Mouse (Mus musculus) layer of hippocampus, adult 18-20 months (tissue): ENCODE results near the gene Safb. TPM values are rescaled to one million over a fixed set of nuclear protein-coding genes. Genes with fewer than 3 reads are reported as not detected.

ENCODE experiments used
- DNase-seq, 2 experiments: peaks; one replicate each; pipeline ENCODE4 v3.0.0; 2022; ENCODE audit warnings: low spot score in 2 of 2
- total RNA-seq, 2 experiments: library from RNA; stranded (reverse); gene quantifications; 2 replicates each; pipeline ENCODE4 v1.2.3; 2021

Safb gene
- total RNA-seq, 2 experiments from 2014 or later: 162 to 163 TPM

- DNase-seq: no peak
Measured at GRCm38 (mm10) chr17:56559386-56559785, 25.2 kb upstream of the Safb start.

GRCm38 (mm10) chr17:56560131-56560530 is 24.5 kb upstream of the Safb start:
- DNase-seq: no peak

- DNase-seq: no peak
Measured at GRCm38 (mm10) chr17:56561866-56562265, 22.8 kb upstream of the Safb start.

GRCm38 (mm10) chr17:56566293-56566692 is 18.3 kb upstream of the Safb start:
- DNase-seq: no peak

- DNase-seq: no peak
Measured at GRCm38 (mm10) chr17:56566918-56567317, 17.7 kb upstream of the Safb start.

- DNase-seq: no peak
Measured at GRCm38 (mm10) chr17:56567370-56567769, 17.3 kb upstream of the Safb start.

- DNase-seq: no peak
Measured at GRCm38 (mm10) chr17:56570287-56570686, 14.3 kb upstream of the Safb start.

GRCm38 (mm10) chr17:56572154-56572553 is 12.5 kb upstream of the Safb start:
- DNase-seq: no peak

- no peak for DNase-seq
Measured at GRCm38 (mm10) chr17:56572939-56573338, 11.7 kb upstream of the Safb start.

- no peak for DNase-seq
Measured at GRCm38 (mm10) chr17:56583071-56583470, 1.6 kb upstream of the Safb start.

- DNase-seq: no peak
Measured at GRCm38 (mm10) chr17:56583611-56584256, 891 bp upstream of the Safb start.

GRCm38 (mm10) chr17:56585171-56585821 is 671 bp downstream of the Safb start:
- DNase-seq: no peak

GRCm38 (mm10) chr17:56587773-56588172 is 3.1 kb downstream of the Safb start:
- DNase-seq: no peak

GRCm38 (mm10) chr17:56588921-56589320 is 4.3 kb downstream of the Safb start:
- no peak for DNase-seq

- no peak for DNase-seq
Measured at GRCm38 (mm10) chr17:56592553-56592952, 7.9 kb downstream of the Safb start.

- no peak for DNase-seq
Measured at GRCm38 (mm10) chr17:56593527-56594271, 9.1 kb downstream of the Safb start.

- no peak for DNase-seq
Measured at GRCm38 (mm10) chr17:56603186-56604069, 18.8 kb downstream of the Safb start.

- DNase-seq: no peak
Measured at GRCm38 (mm10) chr17:56604070-56604380, 19.4 kb downstream of the Safb start.

- DNase-seq: no peak
Measured at GRCm38 (mm10) chr17:56604422-56604821, 19.8 kb downstream of the Safb start.

GRCm38 (mm10) chr17:56605431-56605830 is 20.8 kb downstream of the Safb start:
- DNase-seq: no peak

GRCm38 (mm10) chr17:56607521-56608062 is 23.0 kb downstream of the Safb start:
- DNase-seq: no peak
